Mouse (Mus musculus) heart, embryonic 14.5 days (tissue): Measurements from ENCODE around the gene Chodl. TPM values are rescaled to one million over a fixed set of nuclear protein-coding genes. Genes with fewer than 3 reads are reported as not detected.

Experiments used
- ATAC-seq: fragments of 200-750 bp; cut with Nextera tagmentation; 2 replicates; pipeline ENCODE4 v1.8.0; 2017; ENCODE audit warnings: low read depth, moderate TSS enrichment; ENCODE audit not compliant: insufficient number of reproducible peaks, insufficient read depth, low FRiP score
- H3K27ac ChIP-seq, 2 experiments: fragments of 200-500 bp in 1 of 2; fragments of 300-500 bp in 1 of 2; sonication (generic) in 1 of 2; replicated peaks in 1 of 2; 2 replicates each; pipeline ENCODE4 v1.5.1; 2012 to 2014; ENCODE audit warnings: low read depth in 2 of 2, low read length in 2 of 2, control low read depth in 1 of 2, mild to moderate bottlenecking in 1 of 2, mixed read lengths in 1 of 2; ENCODE audit not compliant: control insufficient read depth in 1 of 2, insufficient read depth in 1 of 2
- H3K27me3 ChIP-seq: fragments of 300-500 bp; sonication (generic); 2 replicates; pipeline ENCODE4 v1.6.1; 2014; ENCODE audit warnings: mild to moderate bottlenecking, low read length, control low read depth; ENCODE audit not compliant: control insufficient read depth, insufficient read depth
- H3K36me3 ChIP-seq: fragments of 300-500 bp; sonication (generic); 2 replicates; pipeline ENCODE4 v1.6.1; 2014; ENCODE audit warnings: mild to moderate bottlenecking, control low read depth, low read length, mixed read lengths; ENCODE audit not compliant: control insufficient read depth, insufficient read depth
- H3K4me1 ChIP-seq, 2 experiments: fragments of 200-500 bp in 1 of 2; fragments of 300-500 bp in 1 of 2; sonication (generic) in 1 of 2; 2 replicates each; pipeline ENCODE4 v1.6.1; 2012 to 2014; ENCODE audit warnings: low read length in 2 of 2, control low read depth in 1 of 2, mixed read lengths in 1 of 2; ENCODE audit not compliant: control insufficient read depth in 2 of 2, insufficient read depth in 2 of 2
- H3K4me2 ChIP-seq: fragments of 300-500 bp; sonication (generic); 2 replicates; pipeline ENCODE4 v1.6.1; 2014; ENCODE audit warnings: mild to moderate bottlenecking, low read length
- H3K4me3 ChIP-seq, 2 experiments: fragments of 200-500 bp in 1 of 2; fragments of 300-500 bp in 1 of 2; sonication (generic) in 1 of 2; 2 replicates each; pipeline ENCODE4 v1.5.1; 2012 to 2014; ENCODE audit warnings: low read length in 2 of 2, mild to moderate bottlenecking in 2 of 2, control low read depth in 1 of 2, low read depth in 1 of 2, moderate library complexity in 1 of 2; ENCODE audit not compliant: control insufficient read depth in 1 of 2, insufficient read depth in 1 of 2
- H3K9ac ChIP-seq: fragments of 300-500 bp; sonication (generic); 2 replicates; pipeline ENCODE4 v1.6.1; 2014; ENCODE audit warnings: mild to moderate bottlenecking, low read length
- H3K9me3 ChIP-seq: fragments of 300-500 bp; sonication (generic); 2 replicates; pipeline ENCODE4 v1.6.1; 2016; ENCODE audit warnings: low read length, control low read depth; ENCODE audit not compliant: control insufficient read depth
- WGBS: fragments of 180-500 bp; shearing (Covaris S2); extraction: QIAGEN DNeasy Blood & Tissue Kit; methylation state at CpG from one replicate; pipeline ENCODE4 v1.1.7; 2014; 5-methylcytosine and 5-hydroxymethylcytosine counted together
- polyA plus RNA-seq: library from polyadenylated mRNA; unstranded; fragments of >200 nt; fragmentation: Nextera tagmentation; extraction: Ambion mirVana; gene quantifications from 2 replicates; pipeline ENCODE4 v1.2.1, GENCODE M21; 2014

The Chodl gene
- polyA plus RNA-seq, 1 experiment from 2014 or later = 1.0 TPM

DNA sequence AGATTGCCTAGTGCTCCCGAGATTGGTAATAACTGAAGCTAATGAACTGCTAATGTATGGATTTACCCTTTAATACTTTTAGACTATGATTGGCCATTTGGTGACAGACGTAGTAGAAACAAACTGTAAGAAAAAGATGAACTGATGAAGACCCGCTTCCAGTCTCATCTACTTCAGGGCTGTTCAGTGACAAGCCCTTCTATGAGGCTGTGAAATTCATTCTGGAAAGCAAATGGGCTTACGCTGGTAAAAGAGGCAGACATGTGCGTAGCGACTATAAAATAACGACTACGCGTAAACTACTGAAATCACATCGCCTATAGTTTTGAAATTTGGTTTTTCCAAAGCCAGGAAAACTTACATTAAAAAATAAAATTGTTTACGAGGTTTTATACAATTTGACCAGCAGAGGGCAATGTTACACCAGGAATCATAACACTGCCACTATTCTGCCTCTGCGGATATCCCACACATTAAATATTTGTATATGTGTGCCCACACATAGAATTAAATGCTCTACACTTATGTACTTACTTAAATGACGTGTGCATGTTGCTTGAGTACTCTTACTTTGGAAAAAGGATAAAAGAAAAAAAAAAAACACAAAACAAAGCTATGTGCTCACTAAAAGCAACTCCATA is 38.5 kb downstream of the Chodl start:
- no peak overlapping the region for H3K9ac ChIP-seq
- H3K27me3 ChIP-seq = no peaks in the 10 kb centered on the region
- no peak overlapping the region for H3K4me2 ChIP-seq
- ATAC-seq = no peak
- H3K4me1 ChIP-seq = no peaks in the 10 kb centered on the region
- WGBS = 29% methylated on average over 13 of the region's 13 CpGs
- H3K9me3 ChIP-seq = no peaks in the 10 kb centered on the region
- no peaks in the 10 kb centered on the region for H3K36me3 ChIP-seq
- no peak overlapping the region for H3K27ac ChIP-seq
- H3K4me3 ChIP-seq = no peak overlapping the region

GRCm38 (mm10) chr16:78974099-78974498 is 43.4 kb downstream of the Chodl start:
- Histone ChIP-seq H3K27me3 (no peaks in the 10 kb centered on the region), H3K9ac (no peak overlapping the region), H3K4me1 (no peaks in the 10 kb centered on the region), H3K27ac (no peak overlapping the region), H3K4me2 (no peak overlapping the region), H3K4me3 (no peak overlapping the region), H3K9me3 (no peaks in the 10 kb centered on the region), H3K36me3 (no peaks in the 10 kb centered on the region)
- WGBS = 71% methylated on average over 13 of the region's 13 CpGs
- no peak for ATAC-seq

GRCm38 (mm10) chr16:78976384-78976783 is 45.6 kb downstream of the Chodl start:
- H3K36me3 ChIP-seq = no peaks in the 10 kb centered on the region

More at GRCm38 (mm10) chr16:78976384-78976783, 45.6 kb downstream of the Chodl start:
- 68% methylated on average over 8 of the region's 8 CpGs for WGBS
- ATAC-seq = no peak
- H3K9ac ChIP-seq = no peak overlapping the region
- no peak overlapping the region for H3K4me2 ChIP-seq
- H3K27ac ChIP-seq = no peak overlapping the region
- no peaks in the 10 kb centered on the region for H3K27me3 ChIP-seq
- no peak overlapping the region for H3K4me3 ChIP-seq
- H3K9me3 ChIP-seq = no peaks in the 10 kb centered on the region
- no peaks in the 10 kb centered on the region for H3K4me1 ChIP-seq

Other genes starting within 250 kb of the Chodl start
- gene Tmprss15, start 160.1 kb downstream of the Chodl start, polyA plus RNA-seq = not detected in 2 replicates